Mouse (Mus musculus) lung, postnatal 14 days (tissue): ENCODE data around the gene Acsm2.
A peak's percentile ranks its signal among the peaks of the same experiment; 100 is the strongest.

Experiments used
- DNase-seq: peaks from one replicate; pipeline ENCODE4 v3.0.0; 2021

Gene Acsm2

DNA sequence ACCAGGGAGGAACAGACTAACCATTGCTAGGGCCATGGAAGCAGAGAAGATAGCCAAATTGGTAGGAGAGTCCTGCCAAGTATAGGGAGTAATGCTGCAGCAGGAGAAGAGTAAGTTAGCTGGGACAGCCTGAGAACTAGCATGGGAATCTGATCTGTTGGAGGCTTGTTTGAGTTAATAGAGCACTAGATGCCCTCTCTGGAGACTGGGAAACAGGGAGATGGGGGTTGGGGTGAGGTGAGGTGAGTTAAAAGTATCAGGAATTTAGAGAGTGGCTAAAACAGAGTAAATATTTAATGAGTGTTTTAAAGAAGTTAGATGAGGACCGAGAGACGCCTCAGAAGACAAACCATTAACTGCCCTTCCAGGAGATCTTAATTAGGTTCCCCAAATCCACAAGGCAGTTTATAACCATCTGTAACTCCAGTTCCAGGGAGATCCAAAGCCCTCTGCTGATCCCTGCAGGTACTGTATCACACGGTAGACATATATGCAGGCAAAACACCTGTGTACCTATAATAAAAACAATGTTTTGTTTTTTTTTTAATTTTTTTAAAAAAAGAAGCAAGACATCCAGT is 40.5 kb downstream of the Acsm2 start:
- no peak for DNase-seq

DNA sequence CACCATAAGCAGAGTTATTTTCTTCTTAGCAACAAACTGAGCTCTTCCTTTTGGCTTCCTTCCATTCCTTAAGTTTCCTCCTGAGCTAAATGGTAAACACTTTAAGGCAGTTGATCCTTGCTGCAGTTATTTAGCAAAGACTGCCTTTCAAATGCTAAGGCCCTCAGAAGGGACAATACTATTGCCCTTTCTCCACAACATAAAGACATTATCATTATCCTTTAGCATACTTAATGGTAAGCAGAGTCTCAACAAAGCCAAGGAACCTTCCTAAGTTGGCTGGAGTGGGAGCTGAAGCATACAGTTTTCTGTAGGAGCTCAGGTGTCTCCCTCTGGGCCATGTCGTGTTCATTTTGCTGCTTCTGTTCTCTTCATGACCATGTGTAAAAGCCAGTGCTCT is 41.2 kb downstream of the Acsm2 start:
- no peak for DNase-seq

DNA sequence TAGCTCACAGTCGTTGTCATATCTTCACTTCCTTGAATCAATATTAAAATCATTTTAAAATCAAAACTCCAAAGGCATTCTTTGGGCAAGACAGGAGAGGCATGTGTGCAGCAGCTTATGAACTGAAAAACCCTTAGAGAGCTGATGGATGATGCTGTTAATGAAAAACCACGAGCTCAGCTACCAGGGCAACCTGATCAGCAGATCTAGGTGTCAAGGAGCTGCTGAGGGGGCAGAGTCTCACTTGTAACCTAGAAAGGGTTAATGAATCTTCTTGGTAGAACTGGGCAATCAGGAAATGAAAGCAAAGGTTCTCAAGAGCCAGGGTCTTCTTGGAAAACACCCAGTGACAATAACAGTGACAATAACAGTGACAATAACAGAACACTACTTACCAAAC is 42.4 kb downstream of the Acsm2 start:
- DNase-seq = no peak

DNA sequence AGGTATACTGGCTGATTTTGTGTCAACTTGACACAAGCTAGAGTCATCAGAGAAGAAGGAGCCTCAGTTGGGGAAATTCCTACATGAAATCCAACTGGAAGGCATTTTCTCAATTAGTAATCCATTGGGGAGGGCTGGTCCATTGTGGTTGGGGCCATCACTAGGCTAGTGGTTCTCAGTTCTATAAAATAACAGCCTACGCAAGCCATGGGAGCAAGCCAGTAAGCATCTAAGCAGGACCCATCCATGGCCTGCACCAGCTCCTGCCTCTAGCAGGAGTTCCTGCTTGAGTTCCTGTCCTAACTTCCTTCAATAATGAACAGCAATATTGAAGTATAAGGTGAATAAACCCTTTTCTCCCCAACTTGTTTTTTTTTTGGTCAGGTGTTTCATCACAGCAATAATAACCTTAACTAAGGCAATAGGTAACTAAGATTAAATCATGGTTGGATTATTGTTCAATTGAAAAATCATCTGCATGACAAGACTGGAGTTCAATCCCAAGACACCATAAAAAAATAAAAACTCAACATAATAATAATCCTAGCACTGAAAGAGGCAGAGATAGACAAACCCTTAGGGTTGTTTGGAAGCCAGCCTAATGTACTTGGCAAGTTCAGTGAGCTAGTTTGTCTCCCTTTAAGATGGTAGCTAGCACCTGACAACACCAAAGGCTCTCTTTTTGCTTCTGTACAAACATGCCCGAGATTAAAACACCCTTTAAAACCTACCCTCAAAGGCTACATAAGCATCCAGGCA is 47.2 kb downstream of the Acsm2 start:
- DNase-seq = no peak

DNA sequence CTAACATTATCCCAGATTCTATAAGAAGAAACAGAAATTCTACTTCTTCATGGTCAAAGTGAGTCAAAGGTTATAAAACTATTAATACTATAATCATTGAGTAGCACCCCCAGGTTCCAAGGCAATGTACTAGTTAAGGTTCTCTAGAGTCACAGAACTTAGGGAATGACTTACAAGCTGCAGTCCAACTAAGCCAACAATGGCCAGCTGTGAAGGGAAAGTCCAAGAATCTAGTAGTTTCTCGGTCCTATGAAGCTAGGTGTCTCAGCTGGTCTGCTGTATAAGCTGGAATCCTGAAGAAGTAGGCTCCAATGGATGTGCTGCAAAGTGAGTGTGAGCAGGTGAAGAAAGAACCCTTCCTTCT is 47.8 kb downstream of the Acsm2 start:
- DNase-seq = no peak

DNA sequence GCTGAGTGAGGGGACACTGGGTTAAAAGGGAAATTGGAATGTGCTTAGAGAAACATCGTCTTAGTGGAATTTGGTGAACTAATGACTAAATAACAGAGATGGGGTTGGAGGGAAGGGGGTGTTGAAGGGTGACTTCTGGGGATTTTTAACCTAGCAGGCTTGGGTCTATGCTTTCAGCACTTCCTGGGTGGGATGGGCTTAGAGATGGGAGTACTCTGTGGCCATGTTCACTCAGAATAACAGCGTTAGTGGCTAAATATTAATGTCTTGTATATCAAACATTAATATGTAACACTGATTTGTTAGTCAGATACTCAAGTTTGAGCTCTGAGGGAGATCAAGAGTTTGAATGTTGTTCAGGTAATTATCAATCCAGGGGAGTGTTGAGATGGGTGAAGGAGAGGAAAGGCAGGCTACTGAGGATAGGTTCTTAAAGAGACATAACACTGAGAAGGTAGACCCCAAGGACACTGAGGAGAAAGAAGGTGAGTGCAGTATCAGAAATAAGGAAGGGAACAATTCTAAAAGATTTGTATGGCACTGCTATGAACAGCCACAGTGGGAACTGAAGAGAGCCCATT is 50.9 kb downstream of the Acsm2 start:
- DNase-seq = no peak

DNA sequence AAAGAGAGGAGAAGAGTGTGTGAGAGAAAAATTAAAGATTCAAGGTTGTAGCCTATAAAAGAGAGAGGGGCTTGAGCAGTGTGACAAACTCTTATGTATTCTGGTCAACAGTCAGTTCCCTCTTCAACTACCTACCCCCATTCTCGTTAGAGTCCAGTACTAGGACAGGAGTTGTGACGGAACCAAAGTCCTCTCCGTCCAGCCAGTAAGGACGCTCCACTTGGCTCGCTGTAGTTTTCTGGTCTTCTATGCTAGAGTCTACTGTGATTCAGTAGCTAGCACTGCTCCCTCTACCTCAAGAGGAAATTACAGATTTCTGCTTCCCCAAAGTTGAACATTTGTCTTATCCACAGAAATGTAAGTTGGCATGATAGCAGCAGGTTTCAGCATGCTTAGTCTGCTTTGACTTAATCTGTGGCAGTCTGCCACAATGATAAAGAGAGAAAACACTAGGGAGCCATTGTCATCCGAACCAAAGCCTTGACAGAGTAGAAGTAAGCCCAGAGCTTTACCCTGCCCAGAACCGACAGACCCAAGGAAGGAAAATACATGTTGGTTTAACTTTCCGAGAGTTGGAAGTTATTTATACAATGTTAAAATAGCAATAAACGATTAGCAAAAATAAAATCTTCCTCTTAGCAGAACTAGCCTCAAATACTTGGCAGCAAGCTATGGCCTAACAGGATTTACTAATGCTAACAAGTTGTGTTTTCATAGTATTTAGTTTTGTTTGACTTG is 52.0 kb downstream of the Acsm2 start:
- DNase-seq = no peak

DNA sequence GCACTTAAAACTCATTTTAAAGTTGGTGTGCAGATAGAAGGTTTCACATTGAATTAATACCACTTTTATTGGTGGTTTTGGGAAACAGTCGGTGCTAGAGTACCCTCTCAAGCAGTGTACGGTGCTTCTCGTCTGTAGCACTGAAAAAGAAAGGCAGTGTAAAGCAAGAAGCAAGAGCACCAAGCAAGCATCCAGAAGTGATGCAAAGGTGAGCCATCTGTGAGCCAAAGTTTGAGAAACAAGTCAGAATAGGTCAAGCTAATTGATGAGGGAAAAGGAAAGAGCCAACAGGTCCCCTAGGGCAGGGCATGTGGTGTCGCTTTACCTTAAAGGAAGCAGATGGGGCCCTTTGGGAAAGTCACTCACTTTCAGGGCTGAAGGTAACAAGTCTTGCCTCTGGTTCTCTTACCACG is 52.5 kb downstream of the Acsm2 start, which contains the start of gene Acsm1:
TSS of gene Acsm1 (plus strand) at position 363 of the 413 bp plus-strand sequence.
- no peak for DNase-seq

DNA sequence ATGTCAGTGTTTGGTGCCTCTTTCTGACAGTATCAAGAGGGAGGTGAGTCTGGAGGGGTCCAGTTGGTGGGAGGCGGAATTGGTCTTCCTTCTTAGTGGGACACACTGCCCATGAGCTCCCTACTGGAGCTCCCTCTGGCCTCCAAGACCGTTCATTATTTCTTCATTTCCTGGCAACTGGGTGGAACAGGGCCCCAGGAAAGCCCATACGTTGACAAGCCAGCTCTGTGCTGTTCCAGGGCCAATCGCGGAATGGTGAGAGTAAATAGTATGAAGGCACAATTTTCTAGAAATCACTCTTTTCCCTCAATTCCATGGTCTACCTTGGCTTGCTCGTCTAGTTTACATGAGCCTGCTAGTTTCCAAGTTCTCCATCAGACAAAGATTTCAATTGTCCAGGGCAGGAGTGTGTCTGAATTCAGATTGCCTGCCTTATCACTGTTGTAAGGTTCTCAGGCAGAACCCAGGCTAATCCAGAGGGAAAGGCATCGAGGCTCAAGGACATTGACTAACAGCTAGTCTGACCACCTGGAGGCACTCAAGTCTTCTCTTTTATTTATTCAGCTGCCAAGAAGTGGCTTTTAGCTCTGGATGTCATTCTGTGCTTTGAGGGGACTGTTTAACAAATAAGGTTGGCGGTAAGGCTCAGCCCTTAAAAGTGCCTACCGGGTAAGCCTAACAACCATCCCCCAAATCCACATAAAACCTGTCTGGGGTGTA is 53.8 kb downstream of the Acsm2 start:
- DNase-seq = peak; percentile 3

DNA sequence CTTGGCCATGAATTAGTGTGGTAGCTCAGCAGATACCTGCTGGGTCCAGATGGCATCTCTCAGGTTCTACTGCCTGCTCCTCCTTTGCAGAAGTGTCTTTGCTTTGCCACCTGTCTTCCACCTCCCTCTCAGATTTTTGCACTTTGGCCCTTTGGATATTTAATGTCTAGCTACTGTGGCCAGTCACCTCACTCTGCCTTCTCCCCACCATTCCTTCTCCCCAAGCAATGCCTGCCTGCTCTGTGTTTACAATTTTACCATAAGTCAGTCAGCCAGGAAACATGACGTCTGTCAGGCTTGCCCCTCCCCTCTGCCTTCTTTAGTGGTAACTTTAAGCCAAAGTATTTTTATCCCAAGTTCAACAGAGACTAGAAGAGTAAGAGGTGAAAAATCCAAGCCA is 62.4 kb downstream of the Acsm2 start:
- no peak for DNase-seq

DNA sequence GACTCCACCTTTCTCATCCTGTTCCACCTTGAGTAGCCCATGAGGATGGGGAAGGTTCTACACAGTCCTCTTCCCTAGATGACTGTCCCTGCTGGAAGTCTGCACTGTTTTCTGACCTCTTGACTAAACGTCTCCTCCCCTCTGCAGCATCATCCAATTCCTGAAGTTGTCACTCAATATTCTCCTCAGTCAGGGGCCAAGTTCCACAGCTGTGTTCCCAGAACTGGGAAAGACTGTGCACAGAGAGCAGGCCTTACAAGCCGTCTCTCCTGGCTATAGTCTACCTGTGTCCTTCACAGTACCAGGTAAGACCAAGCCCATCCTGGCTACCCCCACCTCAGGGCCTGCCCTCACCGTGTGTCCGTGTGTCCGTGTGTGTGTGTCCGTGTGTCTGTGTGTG is 63.5 kb downstream of the Acsm2 start:
- DNase-seq = no peak

DNA sequence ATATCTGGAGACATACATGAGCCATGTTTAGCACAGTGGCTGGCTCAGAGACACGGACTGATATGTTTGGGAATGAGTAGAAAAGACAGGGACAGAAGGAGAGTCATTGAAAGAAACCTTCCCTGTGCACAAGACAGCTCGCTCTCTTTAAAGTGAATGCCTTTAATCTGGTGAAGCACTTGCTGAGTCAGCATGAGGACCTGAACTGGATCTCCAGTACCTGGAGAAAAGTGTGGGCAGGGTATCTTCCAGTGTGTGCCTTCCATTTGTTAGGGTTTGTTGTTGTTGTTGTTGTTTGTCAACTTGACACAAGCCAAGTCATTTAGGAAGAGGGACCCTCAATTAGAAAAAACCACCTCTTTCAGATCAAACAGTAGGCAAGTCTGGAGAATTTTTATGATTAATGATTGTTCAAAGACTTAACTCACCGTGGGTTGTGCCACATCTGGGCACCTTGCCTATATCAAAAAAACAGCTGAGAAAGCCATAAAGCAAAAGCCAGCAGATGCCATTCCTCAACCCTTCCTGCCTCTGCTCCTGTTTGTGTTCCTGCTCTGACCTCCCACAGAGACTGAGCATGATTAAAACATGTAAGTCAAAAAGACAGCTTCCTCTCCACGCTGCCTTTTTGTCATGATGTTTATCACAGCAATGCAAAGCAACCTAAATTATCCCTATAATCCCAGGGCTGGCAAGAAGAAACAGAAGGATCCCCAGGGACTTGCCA is 64.2 kb downstream of the Acsm2 start:
- no peak for DNase-seq

DNA sequence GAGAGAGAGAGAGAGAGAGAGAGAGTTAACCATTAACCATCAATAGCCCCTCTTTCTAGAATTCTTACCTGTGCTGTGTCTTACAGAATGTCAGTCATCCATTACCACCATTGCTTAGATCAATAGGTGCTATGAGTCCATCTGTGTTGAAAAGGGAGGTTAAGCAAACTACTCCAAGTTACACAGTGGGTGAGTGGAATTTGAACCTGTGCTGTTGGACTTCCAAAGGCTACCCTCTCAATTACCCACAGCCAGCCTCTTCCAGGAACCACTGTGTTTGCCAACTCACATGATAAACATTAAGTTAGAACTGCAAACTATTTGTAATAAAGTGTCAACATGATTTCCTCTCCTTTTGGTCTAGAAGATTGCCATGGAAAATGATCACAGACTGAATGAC is 66.0 kb downstream of the Acsm2 start:
- no peak for DNase-seq

DNA sequence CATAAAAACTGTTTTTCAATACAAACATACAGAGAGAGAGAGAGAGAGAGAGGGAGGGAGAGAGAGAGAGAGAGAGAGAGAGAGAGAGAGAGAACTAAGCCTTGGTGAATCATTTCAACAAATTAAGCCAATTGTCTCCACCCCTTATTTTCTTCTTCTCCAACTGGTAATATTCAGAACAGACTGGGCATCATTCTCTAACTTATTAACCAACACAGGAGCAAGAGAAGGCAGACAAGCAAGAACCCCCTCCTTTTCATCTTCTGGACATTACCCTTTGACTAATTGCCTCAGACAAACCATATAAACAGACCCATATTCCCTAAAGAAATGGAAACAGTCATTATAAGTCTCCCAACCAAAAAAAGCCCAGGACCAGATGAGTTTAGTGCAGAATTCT is 84.6 kb downstream of the Acsm2 start:
- DNase-seq = no peak

DNA sequence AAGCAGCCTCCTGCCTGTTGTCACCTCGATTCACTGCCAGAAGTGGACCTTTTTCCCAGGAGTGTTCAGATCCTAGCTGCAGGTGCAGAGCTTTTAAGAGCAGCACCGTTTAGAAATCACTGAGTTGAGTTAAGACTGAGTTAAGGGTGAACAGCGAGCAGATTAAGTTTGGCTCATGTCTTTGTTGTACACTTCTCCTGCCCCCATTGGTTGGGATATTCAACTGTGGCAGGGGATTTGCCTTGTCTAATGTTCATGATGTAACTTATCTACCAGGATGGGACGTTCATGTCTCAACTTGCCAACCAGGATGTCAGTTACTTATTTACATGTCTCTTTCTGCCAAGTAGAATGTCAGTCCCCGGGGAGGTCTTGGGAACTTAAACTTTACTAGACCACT is 88.2 kb downstream of the Acsm2 start:
- no peak for DNase-seq
